ENCODE assay signal across 8 mouse cellular contexts in genomic region chr2:18046186-18046585, GRCm38 (mm10). TPM values are rescaled to one million over a fixed set of nuclear protein-coding genes. Genes with fewer than 3 reads are reported as not detected.
DNase-seq lines count a peak whose midpoint lies in the region; ATAC-seq and TF ChIP-seq lines count a peak whose summit lies in the region.

No protein-coding gene starts in this region.

- peak overlapping the region; percentile 100 for H3K9ac ChIP-seq in neural tube, embryonic 11.5 days (ENCODE audit: low read length)
- H3K9ac ChIP-seq in liver, embryonic 12.5 days: peak overlapping the region; percentile 82
- peak overlapping the region; percentile 90 for H3K9ac ChIP-seq in stomach, postnatal 0 days (ENCODE audit: low read length)

- no peak for TF ChIP-seq EP300 in stomach, postnatal 0 days (optimal IDR thresholded peaks at IDR 0.05)

- TF ChIP-seq CTCF in stomach, postnatal 0 days (IDR thresholded peaks at IDR 0.05; ENCODE audit: low read depth): no peak

- no peak for ATAC-seq in erythroblast, adult 5-6 weeks (replicated peaks; ENCODE audit: low FRiP score, poor library complexity, severe bottlenecking)
- ATAC-seq in neural tube, embryonic 11.5 days (ENCODE audit: insufficient read depth, low FRiP score, low TSS enrichment): no peak
- no peak for ATAC-seq in liver, embryonic 12.5 days
- no peak for ATAC-seq in stomach, postnatal 0 days (ENCODE audit: low FRiP score, low TSS enrichment)

- WGBS in neural tube, embryonic 11.5 days: 0% methylated on average over 4 of the region's 4 CpGs
- WGBS in liver, embryonic 12.5 days (ENCODE audit: insufficient replicate concordance): 9% methylated on average over 4 of the region's 4 CpGs
- WGBS in stomach, postnatal 0 days: 9% methylated on average over 4 of the region's 4 CpGs

- H3K36me3 ChIP-seq in erythroblast, embryonic 14.5 days (ENCODE audit: control insufficient read depth): no peaks in the 10 kb centered on the region
- H3K36me3 ChIP-seq in neural tube, embryonic 11.5 days (ENCODE audit: control insufficient read depth, insufficient read depth, low read length): no peaks in the 10 kb centered on the region
- no peaks in the 10 kb centered on the region for H3K36me3 ChIP-seq in liver, embryonic 12.5 days
- H3K36me3 ChIP-seq in stomach, postnatal 0 days (ENCODE audit: control insufficient read depth, insufficient read depth, low read length): no peaks in the 10 kb centered on the region

- H3K27me3 ChIP-seq in erythroblast, embryonic 14.5 days (ENCODE audit: control insufficient read depth): peaks cover 100% of the 10 kb centered on the region
- H3K27me3 ChIP-seq in neural tube, embryonic 11.5 days (ENCODE audit: control insufficient read depth, insufficient read depth, low read length): no peaks in the 10 kb centered on the region
- peaks cover 76% of the 10 kb centered on the region for H3K27me3 ChIP-seq in liver, embryonic 12.5 days (replicated peaks)
- no peaks in the 10 kb centered on the region for H3K27me3 ChIP-seq in stomach, postnatal 0 days (ENCODE audit: control insufficient read depth, insufficient read depth, low read length)

- H3K27ac ChIP-seq in neural tube, embryonic 11.5 days (ENCODE audit: low read depth, low read length): peak overlapping the region; percentile 100
- no peak overlapping the region for H3K27ac ChIP-seq in liver, embryonic 12.5 days
- no peak overlapping the region for H3K27ac ChIP-seq in stomach, postnatal 0 days (replicated peaks)

- peaks cover 10% of the 10 kb centered on the region for H3K9me3 ChIP-seq in erythroblast, embryonic 14.5 days (ENCODE audit: control insufficient read depth, low read length)
- no peaks in the 10 kb centered on the region for H3K9me3 ChIP-seq in neural tube, embryonic 11.5 days (ENCODE audit: control insufficient read depth, low read length)
- no peaks in the 10 kb centered on the region for H3K9me3 ChIP-seq in liver, embryonic 12.5 days (replicated peaks)
- no peaks in the 10 kb centered on the region for H3K9me3 ChIP-seq in stomach, postnatal 0 days (ENCODE audit: control insufficient read depth, low read length)

- peak overlapping the region; percentile 84 for H3K4me2 ChIP-seq in neural tube, embryonic 11.5 days (ENCODE audit: low read depth)
- H3K4me2 ChIP-seq in liver, embryonic 12.5 days: peak overlapping the region; percentile 99
- peak overlapping the region; percentile 78 for H3K4me2 ChIP-seq in stomach, postnatal 0 days (replicated peaks; ENCODE audit: low read depth)

- peak; percentile 24 for DNase-seq in neural tube, embryonic 11.5 days (ENCODE audit: low spot score)
- DNase-seq in neural tube, embryonic 10.5 days (ENCODE audit: extremely low spot score, low spot score): no peak
- DNase-seq in stomach, postnatal 0 days (ENCODE audit: low spot score): no peak
- DNase-seq in left cerebral cortex, adult 8-10 months (ENCODE audit: low spot score in 2 of 2): no peak
- DNase-seq in frontal cortex, postnatal 10 days (ENCODE audit: low spot score in 2 of 2): no peak

- peak overlapping the region; percentile 69 for H3K4me3 ChIP-seq in erythroblast, embryonic 14.5 days (replicated peaks)
- peak overlapping the region; percentile 99 for H3K4me3 ChIP-seq in neural tube, embryonic 11.5 days (ENCODE audit: low read depth, low read length)
- H3K4me3 ChIP-seq in liver, embryonic 12.5 days: peak overlapping the region; percentile 79
- peak overlapping the region; percentile 78 for H3K4me3 ChIP-seq in stomach, postnatal 0 days (ENCODE audit: low read depth, low read length)

- H3K4me1 ChIP-seq in erythroblast, embryonic 14.5 days (ENCODE audit: control insufficient read depth): peaks cover 28% of the 10 kb centered on the region
- peaks cover 29% of the 10 kb centered on the region for H3K4me1 ChIP-seq in neural tube, embryonic 11.5 days (ENCODE audit: control insufficient read depth, insufficient read depth, low read length)
- peaks cover 47% of the 10 kb centered on the region for H3K4me1 ChIP-seq in liver, embryonic 12.5 days
- 0 out of 2 replicates have a peak, but pooled peaks cover 6% of the 10 kb centered on the region for H3K4me1 ChIP-seq in stomach, postnatal 0 days (replicated peaks; ENCODE audit: control insufficient read depth, insufficient read depth)

RNA-seq across cellular contexts. Expression of gene Skida1, which starts 2.7 kb away (rescaled TPM):
- polyA plus RNA-seq in erythroblast, embryonic 14.5 days (2012): not detected in 2 replicates
- total RNA-seq in erythroblast, adult 5-6 weeks (2015; ENCODE audit: low replicate concordance): not detected in 2 replicates
- 0.42 and 0.51 TPM in 2 replicates for total RNA-seq in erythroblast, adult 5-6 weeks (2017; ENCODE audit: low replicate concordance)
- 12.0 and 15.5 TPM in 2 replicates for polyA plus RNA-seq in neural tube, embryonic 11.5 days (2014; fragmentation: Nextera tagmentation; extraction: Ambion mirVana)
- 1.0 and 1.2 TPM in 2 replicates for polyA plus RNA-seq in liver, embryonic 12.5 days (2016; fragmentation: Nextera tagmentation; extraction: Ambion mirVana)
- polyA plus RNA-seq in stomach, postnatal 0 days (2015; fragmentation: Nextera tagmentation; extraction: Ambion mirVana): 1.5 and 1.9 TPM in 2 replicates
- total RNA-seq in left cerebral cortex, adult 8-10 months (2022): 10 to 100 TPM in 1 of 4 experiments, 1 to 10 TPM in 3; 7.9 to 10.6 (median 8.5) TPM

RNA-seq across cellular contexts. Expression of gene A930004D18Rik, which starts 8.6 kb away (rescaled TPM):
- not detected in 2 replicates for polyA plus RNA-seq in erythroblast, embryonic 14.5 days (2012)
- total RNA-seq in erythroblast, adult 5-6 weeks (2015; ENCODE audit: low replicate concordance): not detected in 2 replicates
- total RNA-seq in erythroblast, adult 5-6 weeks (2017; ENCODE audit: low replicate concordance): not detected in 2 replicates
- polyA plus RNA-seq in neural tube, embryonic 11.5 days (2014; fragmentation: Nextera tagmentation; extraction: Ambion mirVana): 6.9 and 7.6 TPM in 2 replicates
- 2.7 and 2.8 TPM in 2 replicates for polyA plus RNA-seq in liver, embryonic 12.5 days (2016; fragmentation: Nextera tagmentation; extraction: Ambion mirVana)
- polyA plus RNA-seq in stomach, postnatal 0 days (2015; fragmentation: Nextera tagmentation; extraction: Ambion mirVana): 7.5 and 9.4 TPM in 2 replicates
- total RNA-seq in left cerebral cortex, adult 8-10 months (2022): 1 to 10 TPM; 1.8 to 3.5 (median 2.2) TPM

RNA-seq across cellular contexts. Expression of gene Mllt10, which starts 8.9 kb away (rescaled TPM):
- polyA plus RNA-seq in erythroblast, embryonic 14.5 days (2012): 1.3 and 1.5 TPM in 2 replicates
- total RNA-seq in erythroblast, adult 5-6 weeks (2015; ENCODE audit: low replicate concordance): 20.8 and 27.4 TPM in 2 replicates
- total RNA-seq in erythroblast, adult 5-6 weeks (2017; ENCODE audit: low replicate concordance): 18.1 and 18.3 TPM in 2 replicates
- 39.4 and 42.6 TPM in 2 replicates for polyA plus RNA-seq in neural tube, embryonic 11.5 days (2014; fragmentation: Nextera tagmentation; extraction: Ambion mirVana)
- 39.2 and 40.1 TPM in 2 replicates for polyA plus RNA-seq in liver, embryonic 12.5 days (2016; fragmentation: Nextera tagmentation; extraction: Ambion mirVana)
- polyA plus RNA-seq in stomach, postnatal 0 days (2015; fragmentation: Nextera tagmentation; extraction: Ambion mirVana): 25.9 and 27.4 TPM in 2 replicates
- total RNA-seq in left cerebral cortex, adult 8-10 months (2022): 10 to 100 TPM; 53.3 to 62.7 (median 56.5) TPM

RNA-seq across cellular contexts. Expression of gene H2al2a, which starts 49.4 kb away (rescaled TPM):
- polyA plus RNA-seq in erythroblast, embryonic 14.5 days (2012): not detected in 2 replicates
- total RNA-seq in erythroblast, adult 5-6 weeks (2015; ENCODE audit: low replicate concordance): not detected in 2 replicates
- total RNA-seq in erythroblast, adult 5-6 weeks (2017; ENCODE audit: low replicate concordance): not detected in 2 replicates
- polyA plus RNA-seq in neural tube, embryonic 11.5 days (2014; fragmentation: Nextera tagmentation; extraction: Ambion mirVana): not detected in 2 replicates
- polyA plus RNA-seq in liver, embryonic 12.5 days (2016; fragmentation: Nextera tagmentation; extraction: Ambion mirVana): not detected in 2 replicates
- not detected in 2 replicates for polyA plus RNA-seq in stomach, postnatal 0 days (2015; fragmentation: Nextera tagmentation; extraction: Ambion mirVana)
- not detected for total RNA-seq in left cerebral cortex, adult 8-10 months (2022)

Comparison
In these comparisons a context has a peak if more than half of its experiments do, and no peak if none do; other contexts are left out.
1. RNA of gene Mllt10, which starts 8.9 kb away (polyA plus RNA-seq): 39.4 to 42.6 TPM in neural tube, embryonic 11.5 days, 39.2 to 40.1 TPM in liver, embryonic 12.5 days and 25.9 to 27.4 TPM in stomach, postnatal 0 days; 1.3 to 1.5 TPM in erythroblast, embryonic 14.5 days; every median in the first group is over 10 times any median in the second.
2. Peak in every context shown above with its lines, with median percentiles within 50 percentile points of each other: H3K4me3 ChIP-seq, H3K4me2 ChIP-seq and H3K9ac ChIP-seq.